Mouse (Mus musculus): ENCODE data around the gene Rps6ka2. TPM values are rescaled to one million over a fixed set of nuclear protein-coding genes. Genes with fewer than 3 reads are reported as not detected.
"Not testable (repeated sequence)": the region's sequence is repeated elsewhere in the genome, so short reads cannot be mapped to it uniquely, and the experiment has no call there.

The Rps6ka2 gene
- polyA plus RNA-seq, 1 experiment from 2014 or later: 25.2 TPM

DNA sequence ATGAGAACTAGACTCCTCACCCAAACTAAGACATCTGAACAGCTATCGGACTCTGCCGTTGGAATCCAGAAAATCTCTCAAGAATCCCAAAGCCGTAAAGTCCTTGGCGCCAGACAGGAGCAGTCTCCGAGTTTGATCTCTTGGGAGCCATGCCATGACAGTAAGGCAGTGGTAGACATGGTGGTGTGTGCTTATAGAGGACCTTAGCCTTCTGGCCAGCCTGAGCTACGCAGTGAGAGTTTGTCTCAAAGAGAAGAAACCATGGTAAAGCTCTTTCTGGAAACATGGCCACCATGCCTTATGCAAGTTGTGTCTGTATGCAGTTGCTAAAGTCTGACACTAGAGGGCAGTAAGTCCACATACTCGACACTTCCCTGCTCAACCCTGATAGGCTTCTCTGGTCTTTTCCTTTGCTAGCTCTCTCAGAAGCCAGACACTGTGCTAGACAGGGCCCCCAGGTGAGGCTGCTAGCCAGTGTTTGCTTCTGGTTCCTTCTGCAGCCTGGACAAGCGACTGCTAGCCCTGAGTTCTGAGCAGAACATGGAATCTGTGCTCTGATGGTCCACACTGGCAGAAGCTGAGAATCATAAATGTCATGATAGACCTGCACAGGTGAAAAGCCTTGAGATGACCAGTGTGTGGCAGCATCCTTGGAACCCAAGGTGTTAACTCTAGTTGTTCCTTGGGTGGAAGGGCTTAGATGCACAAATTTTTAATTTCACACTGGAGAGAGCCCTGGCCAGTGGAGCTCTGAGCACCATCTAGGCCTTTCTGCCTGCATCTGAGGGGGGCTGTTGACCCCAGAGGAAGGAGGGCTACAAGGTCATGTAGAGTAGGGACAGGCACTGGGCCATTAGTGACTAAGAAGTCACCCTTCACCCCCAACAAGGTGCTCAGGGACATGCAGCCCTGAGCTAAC, 136.6 kb downstream of the Rps6ka2 start:
- H3K27ac ChIP-seq; H3K4me1 ChIP-seq; H3K4me3 ChIP-seq; H3K9me3 ChIP-seq (replicated peaks); H3K36me3 ChIP-seq; H3K27me3 ChIP-seq (ENCODE audit: low read depth, poor library complexity, severe bottlenecking); DNase-seq (ENCODE audit: low spot score): not testable (repeated sequence)
- 59% methylated on average over 8 of the region's 8 CpGs for WGBS

GRCm38 (mm10) chr17:7315693-7316382, 145.9 kb downstream of the Rps6ka2 start:
- H3K27me3 ChIP-seq (ENCODE audit: low read depth, poor library complexity, severe bottlenecking); H3K27ac ChIP-seq; H3K9me3 ChIP-seq (replicated peaks); DNase-seq (ENCODE audit: low spot score); H3K4me1 ChIP-seq; H3K4me3 ChIP-seq; H3K36me3 ChIP-seq: not testable (repeated sequence)
- 82% methylated on average over 8 of the region's 8 CpGs for WGBS

DNA sequence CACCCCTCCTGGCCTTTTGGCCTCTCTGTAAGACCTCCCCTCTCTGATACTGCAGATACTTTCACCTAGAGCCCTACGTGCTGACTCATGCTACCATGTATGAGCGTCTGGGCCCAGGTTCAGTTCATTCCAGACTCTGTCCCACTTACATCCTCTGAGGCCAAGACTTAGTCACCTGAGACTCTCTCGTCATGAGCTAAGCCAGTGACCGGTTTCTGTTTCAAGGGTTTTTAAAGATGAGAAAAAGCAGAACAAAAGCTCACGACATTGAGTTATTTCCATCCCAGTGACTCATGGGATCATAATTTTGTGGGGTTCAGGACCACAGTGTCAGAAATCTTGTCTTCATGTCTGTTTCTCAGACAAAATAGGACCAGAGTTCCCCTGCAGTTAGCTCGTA, 149.9 kb downstream of the Rps6ka2 start:
- not testable (repeated sequence) for DNase-seq (ENCODE audit: low spot score); H3K27me3 ChIP-seq (ENCODE audit: low read depth, poor library complexity, severe bottlenecking); H3K36me3 ChIP-seq; H3K9me3 ChIP-seq (replicated peaks); H3K4me3 ChIP-seq; H3K4me1 ChIP-seq; H3K27ac ChIP-seq
- 86% methylated on average over 6 of the region's 6 CpGs for WGBS

DNA sequence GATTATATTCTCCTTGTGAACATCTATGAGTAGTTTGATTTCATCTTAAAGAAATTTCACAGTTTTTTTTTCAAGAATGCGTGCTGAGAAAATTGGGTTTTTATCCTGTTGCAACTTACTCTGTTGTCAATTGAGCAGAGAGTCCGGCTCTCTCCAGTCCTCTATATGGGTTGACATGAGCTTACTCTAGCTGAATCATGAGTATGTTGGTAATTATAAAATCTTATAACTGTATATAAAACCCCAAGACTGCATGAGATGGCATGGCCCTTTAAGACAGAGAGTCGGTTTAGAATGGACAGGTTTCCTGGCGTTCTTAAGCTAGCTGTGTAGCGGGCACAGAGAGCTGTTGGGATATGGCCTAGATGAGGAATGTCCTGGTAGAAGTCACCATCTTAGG, 154.4 kb downstream of the Rps6ka2 start, which contains the start of gene Tcp10a:
TSS of gene Tcp10a (plus strand) at position 301 of the 400 bp plus-strand sequence.
- H3K27me3 ChIP-seq (ENCODE audit: low read depth, poor library complexity, severe bottlenecking); DNase-seq (ENCODE audit: low spot score); H3K9me3 ChIP-seq (replicated peaks); H3K4me1 ChIP-seq; H3K27ac ChIP-seq; H3K36me3 ChIP-seq; H3K4me3 ChIP-seq: not testable (repeated sequence)
- WGBS: 95% methylated on average over 5 of the region's 5 CpGs

DNA sequence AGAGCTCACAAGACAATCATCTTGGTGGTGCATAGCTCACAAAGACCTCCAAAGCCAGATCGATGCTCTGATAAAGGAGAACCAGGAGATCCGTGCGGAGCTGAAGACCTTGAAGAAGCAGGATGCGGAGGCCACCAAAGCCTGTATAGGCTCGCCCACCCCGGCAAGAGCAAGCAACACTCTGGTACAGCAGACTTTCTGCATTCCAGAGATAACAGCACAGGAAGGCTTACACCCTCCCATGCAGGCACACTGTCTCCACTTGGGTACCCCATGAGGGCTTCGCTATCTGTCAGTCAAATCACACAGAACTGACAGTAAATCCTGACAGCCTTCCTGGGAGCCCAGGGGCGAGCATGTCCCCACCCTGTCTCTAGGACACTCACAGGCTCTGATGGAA, 156.5 kb downstream of the Rps6ka2 start:
- not testable (repeated sequence) for H3K9me3 ChIP-seq (replicated peaks)
- 80% methylated on average over 8 of the region's 8 CpGs for WGBS

GRCm38 (mm10) chr17:7332745-7333144, 162.8 kb downstream of the Rps6ka2 start:
- not testable (repeated sequence) for H3K9me3 ChIP-seq (replicated peaks); H3K36me3 ChIP-seq; H3K27me3 ChIP-seq (ENCODE audit: low read depth, poor library complexity, severe bottlenecking); H3K4me1 ChIP-seq; H3K4me3 ChIP-seq; DNase-seq (ENCODE audit: low spot score); H3K27ac ChIP-seq
- 84% methylated on average over 4 of the region's 5 CpGs for WGBS

More for the DNA sequence above, 156.5 kb downstream of the Rps6ka2 start:
- not testable (repeated sequence) for DNase-seq (ENCODE audit: low spot score); H3K27me3 ChIP-seq (ENCODE audit: low read depth, poor library complexity, severe bottlenecking); H3K4me1 ChIP-seq; H3K27ac ChIP-seq; H3K36me3 ChIP-seq; H3K4me3 ChIP-seq

- DNase-seq (ENCODE audit: low spot score); H3K4me3 ChIP-seq; H3K27ac ChIP-seq; H3K9me3 ChIP-seq (replicated peaks); H3K4me1 ChIP-seq; H3K27me3 ChIP-seq (ENCODE audit: low read depth, poor library complexity, severe bottlenecking); H3K36me3 ChIP-seq: not testable (repeated sequence)
- 72% methylated on average over 9 of the region's 9 CpGs for WGBS
Observed at GRCm38 (mm10) chr17:7337381-7337780, 167.5 kb downstream of the Rps6ka2 start.

DNA sequence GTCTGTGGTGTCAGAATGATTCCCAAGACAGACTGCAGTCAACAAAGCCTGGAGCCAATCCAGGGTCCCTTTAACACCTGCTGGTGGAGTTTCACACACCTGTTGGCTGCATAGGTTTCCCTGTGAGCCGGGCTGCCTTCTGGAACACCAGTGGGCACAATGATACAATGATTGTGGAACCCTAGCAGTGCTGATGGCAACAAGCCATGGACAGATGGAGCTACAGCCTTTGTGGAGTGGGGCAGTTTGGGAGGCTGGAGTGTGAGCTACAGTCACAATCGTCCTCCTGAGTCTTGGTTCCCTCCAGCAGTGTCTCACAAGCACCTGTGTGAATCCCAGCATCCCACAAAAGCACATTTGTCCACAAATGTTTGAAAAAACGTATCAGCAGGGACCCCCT, 178.8 kb downstream of the Rps6ka2 start:
- not testable (repeated sequence) for H3K27me3 ChIP-seq (ENCODE audit: low read depth, poor library complexity, severe bottlenecking); H3K36me3 ChIP-seq; H3K9me3 ChIP-seq (replicated peaks); H3K4me1 ChIP-seq; H3K27ac ChIP-seq; DNase-seq (ENCODE audit: low spot score); H3K4me3 ChIP-seq
- WGBS: 92% methylated on average over 2 of the region's 3 CpGs

- H3K4me1 ChIP-seq; H3K27me3 ChIP-seq (ENCODE audit: low read depth, poor library complexity, severe bottlenecking); DNase-seq (ENCODE audit: low spot score); H3K4me3 ChIP-seq; H3K36me3 ChIP-seq; H3K27ac ChIP-seq; H3K9me3 ChIP-seq (replicated peaks): not testable (repeated sequence)
- WGBS: 83% methylated on average over 1 of the region's 1 CpGs
Observed at GRCm38 (mm10) chr17:7352596-7352995, 182.7 kb downstream of the Rps6ka2 start, which contains the start of gene Ttll2. TSS of gene Ttll2 (minus strand) at chr17:7352696.

Other genes with a start within 250 kb of the Rps6ka2 start
- 23.8 and 32.1 TPM in 2 replicates for gene Rsph3b, start 221.4 kb upstream of the Rps6ka2 start, polyA plus RNA-seq (2016; fragmentation: Nextera tagmentation; extraction: Ambion mirVana)
- gene Tagap1, start 209.0 kb upstream of the Rps6ka2 start, polyA plus RNA-seq (2016; fragmentation: Nextera tagmentation; extraction: Ambion mirVana): 54.8 and 59.2 TPM in 2 replicates
- gene Rnaset2b, start 199.5 kb upstream of the Rps6ka2 start, polyA plus RNA-seq (2016; fragmentation: Nextera tagmentation; extraction: Ambion mirVana): 175 and 183 TPM in 2 replicates
- gene Gm49721, start 191.2 kb upstream of the Rps6ka2 start, polyA plus RNA-seq (2016; fragmentation: Nextera tagmentation; extraction: Ambion mirVana): 0.30 and 0.45 TPM in 2 replicates
- not detected in 2 replicates for gene Gm1604a, start 144.5 kb upstream of the Rps6ka2 start, polyA plus RNA-seq (2016; fragmentation: Nextera tagmentation; extraction: Ambion mirVana)
- not detected in 2 replicates for gene Tcp10a, start 154.5 kb downstream of the Rps6ka2 start, polyA plus RNA-seq (2016; fragmentation: Nextera tagmentation; extraction: Ambion mirVana)
- not detected in 2 replicates for gene Ttll2, start 182.6 kb downstream of the Rps6ka2 start, polyA plus RNA-seq (2016; fragmentation: Nextera tagmentation; extraction: Ambion mirVana)
- not detected in 2 replicates for gene Gm49630, start 201.9 kb downstream of the Rps6ka2 start, polyA plus RNA-seq (2016; fragmentation: Nextera tagmentation; extraction: Ambion mirVana)
- not detected in 2 replicates for gene Unc93a2, start 215.3 kb downstream of the Rps6ka2 start, polyA plus RNA-seq (2016; fragmentation: Nextera tagmentation; extraction: Ambion mirVana)